Mouse (Mus musculus): Measurements from ENCODE around the gene Acot7.

- TF ChIP-seq CTCF (IDR thresholded peaks at IDR 0.05; ENCODE audit: insufficient read depth, low read length) (no peak), POLR2A (IDR thresholded peaks at IDR 0.05; ENCODE audit: borderline replicate concordance, extremely low read depth, low read depth, low read length) (no peak)
Observed at GRCm38 (mm10) chr4:152243241-152243891, 65.4 kb downstream of the Acot7 start.

Data from lung, adult 2 months (tissue).